Mouse (Mus musculus): Measurements from ENCODE around the gene Rbak.
"Not testable (repeated sequence)": the region's sequence is repeated elsewhere in the genome, so short reads cannot be mapped to it uniquely, and the experiment has no call there.

Rbak gene

DNA sequence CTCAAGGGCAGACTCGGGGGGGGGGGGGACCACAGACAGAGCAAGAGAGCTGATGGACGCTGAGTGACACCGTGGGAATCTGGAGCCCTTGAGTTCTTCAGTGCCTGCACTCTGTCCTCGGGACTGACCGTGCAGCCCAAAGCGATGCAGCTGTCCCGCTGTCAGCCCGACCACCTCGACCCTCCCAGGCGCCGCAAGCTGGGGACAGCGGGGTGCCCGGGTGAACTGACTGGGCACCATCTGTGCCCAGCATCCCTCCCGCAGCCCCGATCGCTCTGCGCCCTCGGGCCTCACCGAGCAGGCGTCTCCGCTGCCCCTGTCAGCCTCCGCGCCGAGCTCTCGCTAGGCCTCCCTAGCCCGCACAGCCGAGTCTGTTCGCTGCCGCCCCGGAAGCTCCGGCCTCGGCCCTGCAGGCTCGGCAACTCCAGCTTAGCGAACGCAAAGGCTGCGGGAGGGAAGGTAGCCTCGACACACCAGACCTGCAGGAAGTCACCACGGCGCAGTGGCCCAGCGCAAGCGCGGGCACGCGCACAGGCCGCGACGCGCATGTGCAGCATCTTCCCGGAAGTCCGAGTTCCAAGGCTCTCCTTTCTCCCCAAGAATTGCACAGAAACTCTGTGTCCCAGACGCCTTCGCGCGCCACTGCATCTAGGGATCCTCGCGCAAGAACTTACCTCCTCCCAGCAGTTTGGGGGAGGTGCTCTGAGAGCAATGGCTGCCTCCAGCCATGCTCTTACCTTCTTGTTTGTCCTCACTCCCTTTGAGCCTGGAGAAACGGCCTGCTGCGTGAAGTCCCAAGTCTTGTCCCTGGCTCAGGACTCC lies at the start of gene Rbak, which contains the start of gene Spdye4b:
TSS of gene Rbak (minus strand) at position 521 of the 822 bp plus-strand sequence.
TSS of gene Spdye4b (plus strand) at position 763 of the 822 bp plus-strand sequence.
- peak; percentile 96 to 97 for DNase-seq (ENCODE audit: low spot score in 2 of 2)

DNA sequence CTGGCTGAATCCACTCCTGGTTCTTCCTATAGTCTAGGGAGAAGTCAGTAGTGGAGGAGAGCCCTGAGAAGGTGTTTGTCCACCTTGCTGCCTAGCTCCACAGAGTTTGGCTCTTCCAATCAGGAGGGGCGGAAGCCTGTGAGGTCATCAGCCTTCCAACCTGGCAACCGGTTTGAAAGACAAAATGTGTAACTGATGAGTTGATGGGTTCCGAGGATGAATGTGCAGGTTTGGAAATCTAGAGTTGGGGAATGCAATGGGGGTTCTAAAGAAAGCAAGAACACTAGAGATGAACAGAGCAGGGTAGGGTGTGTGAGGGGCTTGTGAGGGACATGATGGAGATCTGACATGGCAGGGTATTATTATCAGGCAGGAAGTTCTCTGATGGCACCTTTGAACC lies 46.2 kb upstream of the Rbak start, which contains the start of gene Spdye4a:
TSS of gene Spdye4a (minus strand) at position 101 of the 400 bp plus-strand sequence.
- no peak for DNase-seq (ENCODE audit: low spot score in 2 of 2)

DNA sequence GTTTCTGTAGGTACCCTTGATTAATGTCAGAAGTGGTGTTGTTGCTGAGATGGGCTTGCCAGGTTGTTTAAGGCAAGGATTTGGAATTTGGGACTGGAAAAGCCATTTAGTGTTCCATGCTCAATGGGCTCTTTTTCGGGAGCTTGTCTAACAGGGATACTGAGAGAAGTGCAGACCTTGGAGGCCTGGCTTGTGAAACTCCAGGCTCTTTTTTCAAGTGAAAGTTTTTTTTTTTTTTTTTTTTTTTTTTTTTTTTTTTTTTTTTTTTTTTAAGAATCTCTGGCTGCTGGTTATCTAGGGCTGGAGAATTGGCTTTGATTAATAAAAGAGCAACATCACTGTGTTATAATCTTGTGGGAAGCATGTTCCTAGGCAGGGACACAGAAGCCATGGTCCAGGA lies 41.7 kb upstream of the Rbak start:
- no peak for DNase-seq (ENCODE audit: low spot score in 2 of 2)

DNA sequence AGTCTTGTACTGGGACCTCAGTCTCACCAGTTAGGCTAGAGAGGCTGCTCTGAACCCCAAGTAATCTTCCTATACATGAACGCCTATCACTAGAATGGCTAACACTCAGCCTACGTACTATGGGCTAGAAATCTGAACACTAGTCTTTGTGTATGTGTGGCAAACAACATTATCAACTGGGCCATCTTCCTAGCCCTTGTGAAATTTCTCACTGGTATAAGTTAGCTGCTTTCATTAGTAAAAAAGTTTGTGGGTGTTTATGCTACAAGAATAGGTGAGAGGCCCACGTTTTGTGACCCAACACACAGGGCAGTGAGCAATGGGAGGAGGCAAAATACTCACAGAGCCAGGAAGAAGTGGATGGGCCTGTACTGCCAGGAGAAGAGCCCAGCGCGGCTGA lies 40.4 kb upstream of the Rbak start:
- DNase-seq (ENCODE audit: low spot score in 2 of 2) = no peak

DNA sequence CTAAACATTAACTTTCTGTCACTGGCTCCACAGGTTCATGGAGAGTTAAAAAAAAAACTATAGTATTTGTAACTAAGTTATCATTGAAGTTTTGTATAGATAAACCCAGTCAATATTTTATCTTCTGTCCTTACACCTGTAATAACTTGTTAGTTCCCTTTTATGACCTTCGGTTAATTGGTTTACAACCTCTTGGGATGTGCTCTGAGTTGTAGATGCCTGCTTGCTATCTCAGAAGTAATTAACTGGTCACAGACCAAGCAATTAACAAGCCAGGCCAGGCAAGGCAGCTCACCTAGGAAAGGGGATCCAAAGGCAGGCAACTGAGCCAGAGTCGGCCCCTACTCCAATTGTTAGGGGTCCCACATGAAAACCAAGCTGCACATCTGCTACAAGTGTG lies 33.3 kb upstream of the Rbak start:
- no peak for DNase-seq (ENCODE audit: low spot score in 2 of 2)

DNA sequence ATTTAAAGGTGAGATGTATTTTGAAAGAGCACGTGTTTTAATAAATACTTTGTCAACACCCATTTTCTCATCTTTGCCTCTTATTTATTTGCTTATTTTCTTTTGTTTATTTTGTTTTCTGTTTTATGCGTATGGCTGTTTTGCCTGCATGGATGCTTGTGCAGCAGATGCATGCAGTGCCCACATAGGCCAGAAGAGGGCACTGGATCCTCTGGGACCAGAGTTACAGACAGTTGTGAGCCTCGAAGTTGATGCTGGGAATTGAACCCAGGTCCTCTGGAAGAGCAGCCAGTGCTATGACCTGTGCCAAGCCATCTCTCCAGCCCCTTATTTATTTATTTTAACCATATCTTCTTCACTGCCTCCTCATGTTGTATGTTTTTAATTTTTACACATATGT lies 24.4 kb upstream of the Rbak start:
- DNase-seq (ENCODE audit: low spot score in 2 of 2) = no peak

DNA sequence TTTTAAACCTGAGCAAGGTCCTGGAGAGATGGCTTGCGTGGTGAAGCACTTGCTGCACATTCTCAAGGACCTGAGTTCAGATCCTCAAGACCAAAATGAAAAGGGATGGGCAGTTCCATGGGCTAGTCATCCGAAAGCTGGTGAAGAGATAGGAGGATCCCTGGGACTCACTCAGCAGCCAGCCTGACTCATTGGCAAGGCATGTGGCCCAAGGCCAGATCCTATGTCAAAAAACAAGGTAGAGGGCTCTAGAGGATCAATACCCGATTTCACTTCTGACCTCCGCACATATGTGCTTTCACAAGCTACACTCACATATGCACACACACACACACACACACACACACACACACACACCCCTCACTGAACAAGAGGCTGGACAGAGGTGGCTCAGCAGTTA lies 15.9 kb upstream of the Rbak start:
- DNase-seq (ENCODE audit: low spot score in 2 of 2) = no peak

DNA sequence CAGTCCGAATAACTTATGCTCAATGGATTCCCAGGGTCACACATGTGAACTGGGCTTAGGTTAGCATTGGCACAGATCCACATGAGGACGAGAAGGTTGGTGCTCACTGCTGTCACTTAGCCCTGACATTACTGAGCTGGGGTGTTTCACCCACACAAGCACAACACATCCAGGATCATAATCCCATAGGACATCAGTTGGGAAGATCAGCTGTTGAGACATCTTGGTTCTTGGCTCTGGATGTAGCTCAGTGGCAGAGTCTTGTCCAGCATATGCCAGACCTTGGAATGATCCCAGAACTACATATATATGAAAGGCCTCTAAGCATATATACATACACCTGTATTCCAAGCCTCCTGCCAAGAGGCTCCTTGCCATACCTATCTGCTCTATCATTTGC lies 14.6 kb upstream of the Rbak start:
- DNase-seq (ENCODE audit: low spot score in 2 of 2) = no peak

DNA sequence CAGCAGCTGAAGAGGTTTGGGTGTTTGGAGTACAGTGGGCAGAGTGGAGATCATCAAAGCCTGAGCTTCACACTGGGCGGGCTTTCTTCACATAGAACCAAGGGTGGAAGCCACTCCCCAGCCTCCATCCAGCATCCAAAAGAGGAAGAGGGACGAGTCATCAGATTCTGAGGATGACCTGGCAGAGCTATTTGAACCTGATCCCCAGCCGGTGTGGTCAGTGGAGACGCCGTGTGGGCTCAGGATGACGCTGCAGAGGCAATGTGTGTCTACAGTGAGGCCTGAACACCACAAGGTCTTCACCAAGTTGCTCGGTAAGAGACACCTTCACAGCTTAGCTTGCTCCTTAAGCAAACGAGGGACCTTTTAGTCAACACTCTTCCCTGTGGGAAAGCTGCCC lies 14.2 kb upstream of the Rbak start:
- DNase-seq (ENCODE audit: low spot score in 2 of 2) = not testable (repeated sequence)

DNA sequence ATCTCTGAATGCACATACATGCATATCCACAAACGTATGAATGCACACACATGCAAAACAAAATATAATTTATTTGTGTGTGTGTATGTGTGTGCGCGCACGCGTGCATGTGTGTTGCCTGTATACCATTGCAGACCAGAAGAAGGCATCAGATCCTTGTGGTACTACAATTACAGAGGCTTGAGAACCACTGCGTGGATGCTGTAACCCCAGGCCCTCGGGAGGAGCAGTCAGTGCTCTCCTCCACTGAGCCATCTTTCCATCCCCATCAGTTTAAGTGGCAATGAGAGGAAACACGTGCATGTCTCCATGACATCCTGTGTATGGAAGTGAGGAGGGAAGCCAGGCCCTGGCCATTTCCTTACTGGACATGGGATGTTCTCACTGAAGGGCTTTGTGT lies 12.2 kb upstream of the Rbak start:
- no peak for DNase-seq (ENCODE audit: low spot score in 2 of 2)

DNA sequence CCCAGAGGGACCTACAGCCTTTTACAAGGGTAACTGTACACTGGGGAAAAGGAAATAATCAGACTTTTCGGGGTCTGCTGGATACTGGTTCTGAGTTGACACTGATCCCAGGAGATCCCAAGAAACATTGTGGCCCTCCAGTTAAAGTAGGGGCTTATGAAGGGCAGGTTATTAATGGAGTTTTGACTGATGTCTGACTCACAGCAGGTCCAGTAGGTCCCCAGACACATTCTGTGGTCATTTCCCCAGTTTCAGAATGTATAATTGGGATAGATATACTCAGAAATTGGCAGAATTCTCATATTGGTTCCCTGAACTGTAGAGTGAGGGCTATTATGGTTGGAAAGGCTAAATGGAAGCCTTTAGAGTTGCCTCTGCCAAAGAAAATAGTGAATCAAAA lies 7.4 kb upstream of the Rbak start:
- DNase-seq (ENCODE audit: low spot score in 2 of 2) = not testable (repeated sequence)

DNA sequence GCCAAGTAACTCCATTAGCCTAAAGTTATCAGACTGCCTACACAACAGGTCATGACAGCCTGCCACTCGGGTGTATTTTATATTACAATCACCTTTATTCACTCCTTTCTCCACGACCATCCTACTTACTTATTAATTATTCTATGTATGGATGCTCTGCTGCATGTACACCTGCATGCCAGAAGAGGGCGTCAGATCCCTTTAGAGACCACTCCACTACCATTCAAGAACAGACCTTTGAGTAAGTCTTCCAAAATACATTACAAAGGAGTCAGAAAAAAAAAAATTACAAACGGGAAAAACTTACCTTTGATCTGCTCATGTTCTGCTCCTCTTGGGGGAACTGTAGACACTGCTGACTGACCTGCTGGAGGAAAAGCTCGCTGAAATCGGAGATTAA lies 1.4 kb downstream of the Rbak start:
- no peak for DNase-seq (ENCODE audit: low spot score in 2 of 2)

DNA sequence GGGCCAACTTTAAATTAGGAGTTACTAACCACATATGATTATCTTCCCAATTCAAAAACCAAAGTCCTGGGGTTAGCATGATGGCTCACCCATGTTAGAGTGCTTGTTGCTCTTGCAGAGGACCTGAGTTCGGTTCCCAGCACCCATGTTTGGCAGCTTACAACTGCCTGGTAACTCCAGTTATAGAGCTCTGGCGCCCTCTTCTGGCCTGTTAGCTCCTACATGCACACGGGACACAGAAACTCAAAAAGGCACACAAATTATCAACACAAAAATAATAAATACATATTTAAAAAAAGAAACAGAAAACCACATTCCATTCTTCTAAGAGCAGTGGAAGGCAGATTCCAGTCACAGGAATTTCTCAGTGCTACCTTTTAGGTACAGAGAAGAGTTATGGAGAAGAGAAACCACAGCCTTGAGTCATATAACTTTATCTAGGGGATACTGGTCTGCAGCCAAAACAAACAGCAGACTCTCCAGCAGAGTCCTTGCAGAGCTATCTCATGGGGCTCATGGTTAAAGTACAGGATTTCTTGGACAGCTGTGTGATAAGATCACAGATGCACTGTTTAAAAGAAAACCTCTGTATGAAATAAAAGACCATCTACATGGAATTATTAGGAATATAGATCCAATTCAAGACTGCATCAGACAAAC lies 2.9 kb downstream of the Rbak start:
- DNase-seq (ENCODE audit: low spot score in 2 of 2) = no peak

DNA sequence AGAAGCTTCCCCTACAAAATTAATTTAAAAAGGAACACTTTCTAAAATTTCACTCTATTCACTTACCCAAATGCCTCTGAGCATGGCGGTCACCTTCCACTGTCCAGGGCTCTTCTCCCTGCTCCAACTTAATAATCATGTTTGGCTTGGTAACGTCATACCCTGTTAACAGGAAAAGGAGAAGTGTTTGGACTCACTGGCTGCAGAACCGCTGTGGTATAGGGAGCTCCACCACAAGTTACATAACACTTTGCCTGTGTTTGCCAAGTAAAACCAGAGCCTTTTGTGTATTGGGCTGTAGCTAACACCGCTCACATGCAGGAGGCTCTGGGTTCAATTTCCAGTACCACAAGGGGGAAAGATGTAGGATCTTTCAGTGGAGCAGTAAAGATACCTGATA lies 4.6 kb downstream of the Rbak start:
- no peak for DNase-seq (ENCODE audit: low spot score in 2 of 2)

DNA sequence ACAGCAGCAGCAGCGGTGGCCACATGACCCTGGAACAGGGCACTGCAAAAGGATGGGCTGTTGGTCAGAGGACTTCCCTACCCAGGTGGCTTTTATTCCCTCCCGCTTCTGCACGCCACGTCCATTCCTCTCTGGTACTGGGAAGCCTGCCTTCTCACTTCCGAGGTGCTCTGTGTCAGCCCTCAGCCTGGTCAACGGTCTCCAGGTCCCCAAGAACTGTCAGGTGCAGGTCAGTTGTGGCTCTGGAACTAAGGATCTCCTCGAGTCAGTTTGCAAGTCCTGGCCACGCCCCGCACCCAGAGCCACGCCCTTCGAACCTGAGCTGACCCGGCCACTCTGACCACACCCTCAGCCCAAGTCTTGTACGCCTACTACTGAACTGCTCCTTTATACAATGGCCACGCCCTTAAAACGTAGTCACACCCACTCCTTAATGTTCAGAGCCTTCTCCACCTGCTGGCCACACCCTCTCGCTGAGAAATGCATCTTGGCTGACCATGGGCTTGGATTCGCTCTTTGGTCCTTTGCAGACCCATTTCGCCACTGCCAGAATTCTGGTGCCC lies 15.0 kb downstream of the Rbak start:
- DNase-seq (ENCODE audit: low spot score in 2 of 2) = no peak

DNA sequence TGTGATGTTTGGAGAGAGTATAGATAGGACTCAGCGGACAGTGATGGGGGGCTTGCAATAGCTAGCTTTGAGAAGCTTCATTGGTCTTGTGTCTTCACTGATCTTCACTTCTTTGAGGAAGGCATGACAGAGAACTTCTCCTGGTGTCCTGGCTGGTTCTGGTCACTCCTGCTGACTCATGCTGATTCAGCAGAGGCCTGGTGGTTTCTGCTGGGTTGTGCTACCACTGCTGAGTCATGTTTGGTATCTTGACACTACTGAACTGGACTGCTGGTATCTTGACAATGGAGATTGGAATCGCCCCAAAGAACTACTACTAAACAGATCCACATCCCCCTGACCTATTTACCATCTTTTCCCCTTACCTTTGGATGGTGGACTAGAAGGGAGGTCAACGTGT lies 25.0 kb downstream of the Rbak start:
- DNase-seq (ENCODE audit: low spot score in 2 of 2) = no peak

DNA sequence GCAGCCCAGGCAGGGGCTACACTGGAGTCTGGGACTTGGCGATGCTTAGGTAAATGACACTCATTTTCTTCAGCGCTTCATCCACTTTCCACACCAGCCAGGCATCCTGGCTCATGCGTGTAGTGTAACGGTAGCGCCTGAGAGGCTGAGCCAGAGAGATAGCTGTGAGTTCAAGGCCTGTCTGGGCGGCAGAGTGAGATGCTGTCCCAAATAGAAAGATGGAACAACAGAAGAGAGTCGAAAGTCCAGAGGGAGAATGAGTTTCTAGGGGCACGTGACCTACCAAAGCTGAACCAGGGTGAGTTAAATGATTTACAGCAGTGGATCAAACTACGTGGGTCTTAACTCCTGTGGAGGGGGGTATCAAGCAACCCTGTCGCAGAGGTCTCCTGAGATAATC lies 26.8 kb downstream of the Rbak start:
- DNase-seq (ENCODE audit: low spot score in 2 of 2) = no peak

DNA sequence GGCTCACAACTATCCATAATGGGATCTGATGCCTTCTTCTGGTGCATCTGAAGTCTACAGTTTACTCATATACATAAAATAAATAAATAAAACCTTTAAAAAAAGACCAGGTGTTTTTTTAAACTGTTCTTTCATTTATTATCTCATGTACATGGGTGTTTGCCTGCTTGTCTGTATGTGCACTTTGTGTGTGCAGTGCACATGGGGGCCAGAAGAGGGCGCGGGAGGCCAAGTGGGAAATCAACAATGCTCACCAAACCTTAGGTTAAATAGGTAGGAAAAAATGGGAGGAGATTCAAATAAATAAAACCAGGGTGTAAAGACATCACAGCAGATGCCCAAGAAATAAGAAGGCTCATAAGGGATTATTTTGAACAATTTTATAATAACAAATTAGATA lies 30.5 kb downstream of the Rbak start:
- DNase-seq (ENCODE audit: low spot score in 2 of 2) = no peak

DNA sequence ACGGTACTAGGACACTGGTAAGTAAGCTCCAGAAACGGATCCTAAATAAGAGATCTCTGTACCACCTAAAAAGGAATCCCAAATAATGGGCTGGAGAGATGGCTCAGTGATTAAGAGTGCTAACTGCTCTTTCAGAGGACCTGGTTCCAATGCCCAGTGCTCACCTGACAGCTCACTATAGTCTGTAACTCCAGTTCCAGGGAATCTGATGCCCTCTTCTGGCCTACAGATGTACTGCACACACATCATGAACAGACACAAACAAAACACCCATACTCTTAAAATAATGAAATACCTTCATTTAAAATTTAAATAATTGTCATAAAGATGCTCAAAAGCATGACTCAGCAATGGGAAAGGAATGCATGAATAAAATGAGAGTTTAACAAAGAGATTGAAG lies 31.0 kb downstream of the Rbak start:
- DNase-seq (ENCODE audit: low spot score in 2 of 2) = no peak

DNA sequence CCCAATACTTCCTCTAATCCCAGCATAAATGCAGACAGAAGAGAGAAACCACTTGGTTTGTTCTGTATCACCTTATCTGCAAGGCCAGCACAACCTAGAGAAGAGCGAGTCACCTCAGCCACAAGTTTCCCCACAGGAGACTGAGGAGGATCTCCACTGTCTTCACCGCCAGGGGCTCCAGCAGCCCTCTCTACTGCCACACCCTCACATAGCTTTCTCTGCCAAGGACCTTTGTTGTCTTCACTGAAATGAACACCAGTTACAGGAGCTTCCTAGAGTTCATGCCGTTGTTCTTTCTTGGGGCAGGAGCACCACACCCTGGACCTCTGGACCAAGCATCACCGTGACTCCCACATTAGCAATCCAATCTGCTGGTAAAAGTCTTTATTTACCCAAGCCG lies 31.9 kb downstream of the Rbak start:
- no peak for DNase-seq (ENCODE audit: low spot score in 2 of 2)

DNA sequence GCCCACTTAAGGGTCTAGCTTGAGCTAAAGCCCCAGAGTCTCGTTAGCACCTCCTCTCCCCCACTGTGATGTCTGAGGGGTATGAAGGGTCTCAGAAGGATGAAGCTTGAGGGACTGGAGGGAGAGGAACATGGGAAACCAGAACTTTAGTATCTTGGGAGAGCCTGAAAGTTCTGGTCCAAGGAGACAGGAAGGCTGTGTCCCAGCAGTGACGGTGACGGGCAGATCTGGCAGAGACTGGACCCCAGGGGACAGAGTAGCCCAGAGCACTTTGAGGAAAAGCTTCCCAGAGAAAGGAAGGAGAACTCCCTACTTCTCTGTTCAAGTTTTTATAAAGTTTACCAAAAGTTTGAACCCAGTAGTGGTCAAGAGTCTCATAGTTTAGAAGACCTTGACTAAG lies 33.1 kb downstream of the Rbak start, which contains the start of gene Olfr718-ps1:
TSS of gene Olfr718-ps1 (minus strand) at position 101 of the 400 bp plus-strand sequence.
- DNase-seq (ENCODE audit: low spot score in 2 of 2) = no peak

DNA sequence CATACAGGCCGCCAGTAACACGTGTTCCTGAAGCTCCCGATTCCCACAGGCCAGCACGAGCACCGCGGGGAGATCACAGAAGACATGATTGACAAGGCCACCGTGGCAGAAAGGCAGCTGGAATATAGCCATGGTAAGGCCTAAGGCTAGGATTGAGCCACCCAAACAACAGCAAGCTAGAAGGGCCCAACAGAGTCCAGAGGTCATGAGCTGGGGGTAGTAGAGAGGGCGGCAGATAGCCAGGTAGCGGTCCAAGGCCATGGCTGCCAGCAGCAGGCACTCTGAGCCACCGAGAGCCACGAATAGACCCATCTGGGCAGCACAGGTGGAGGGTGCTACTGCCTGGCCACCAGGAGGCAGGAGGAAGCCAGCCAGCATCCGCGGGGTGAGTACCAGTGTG lies 43.0 kb downstream of the Rbak start:
- no peak for DNase-seq (ENCODE audit: low spot score in 2 of 2)

DNA sequence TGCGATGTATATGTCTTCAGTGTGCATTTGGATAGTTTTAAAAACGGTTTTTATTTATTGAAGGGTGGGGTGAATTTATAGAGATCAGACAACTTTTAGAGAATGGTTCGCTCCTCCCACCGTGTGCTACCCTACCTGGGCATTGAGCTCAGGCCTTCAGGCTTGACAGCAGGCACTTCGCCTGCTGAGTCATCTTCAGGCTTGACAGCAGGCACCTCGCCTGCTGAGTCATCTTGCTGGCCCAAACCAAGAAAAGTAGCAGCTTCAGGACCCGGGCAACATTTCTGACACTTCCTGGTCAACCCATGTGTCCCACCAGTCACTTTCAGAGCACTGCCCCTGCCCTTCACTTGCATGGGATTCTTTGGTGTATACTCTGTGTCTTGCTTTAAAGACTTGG lies 45.5 kb downstream of the Rbak start:
- no peak for DNase-seq (ENCODE audit: low spot score in 2 of 2)

Data from right cerebral cortex, postnatal 10 days (tissue).